Mouse (Mus musculus) ES-Bruce4 (cell line): ENCODE measurements around the gene Lyrm1. TPM values are rescaled to one million over a fixed set of nuclear protein-coding genes. Genes with fewer than 3 reads are reported as not detected.

Experiments used
- H3K27ac ChIP-seq: 2 replicates; pipeline ENCODE4 v1.5.1; 2012; ENCODE audit warnings: low read length, inconsistent platforms; ENCODE audit not compliant: insufficient read depth
- H3K27me3 ChIP-seq: 2 replicates; pipeline ENCODE4 v1.6.1; 2012; ENCODE audit warnings: mild to moderate bottlenecking, low read length, inconsistent platforms; ENCODE audit not compliant: control insufficient read depth, poor library complexity, insufficient read depth, severe bottlenecking
- H3K36me3 ChIP-seq: 2 replicates; pipeline ENCODE4 v1.6.1; 2012; ENCODE audit warnings: inconsistent platforms, mild to moderate bottlenecking, low read length, moderate library complexity; ENCODE audit not compliant: control insufficient read depth, poor library complexity, insufficient read depth, severe bottlenecking
- H3K4me1 ChIP-seq: one replicate; pipeline ENCODE4 v1.8.1; 2011; ENCODE audit warnings: low read length; ENCODE audit not compliant: control insufficient read depth, insufficient read depth
- H3K4me3 ChIP-seq: 2 replicates; pipeline ENCODE4 v1.5.1; 2011; ENCODE audit warnings: low read depth, mild to moderate bottlenecking, low read length
- H3K9ac ChIP-seq: 2 replicates; pipeline ENCODE4 v1.6.1; 2012; ENCODE audit warnings: low read depth, mild to moderate bottlenecking, inconsistent platforms; ENCODE audit not compliant: poor library complexity, severe bottlenecking
- H3K9me3 ChIP-seq: replicated peaks from 2 replicates; pipeline ENCODE4 v1.6.1; 2012; ENCODE audit warnings: mild to moderate bottlenecking, low read length, inconsistent platforms; ENCODE audit not compliant: control insufficient read depth, poor library complexity, insufficient read depth, severe bottlenecking
- CTCF ChIP-seq: IDR thresholded peaks from one replicate; pipeline ENCODE4 v1.8.1; 2011; ENCODE audit warnings: low read depth, low read length
- EP300 ChIP-seq: IDR thresholded peaks from 2 replicates; pipeline ENCODE4 v1.6.1; 2011; ENCODE audit warnings: low read depth, low read length; ENCODE audit not compliant: insufficient read depth
- POLR2A ChIP-seq: IDR thresholded peaks from one replicate; pipeline ENCODE4 v1.8.1; 2011; ENCODE audit warnings: low read length; ENCODE audit not compliant: insufficient read depth
- polyA plus RNA-seq: library from polyadenylated mRNA; stranded (reverse); fragments of >200 nt; gene quantifications from 2 replicates; pipeline ENCODE4 v1.2.4, GENCODE M21; 2011; ENCODE audit warnings: low read depth; ENCODE audit not compliant: missing spikeins, insufficient read depth, insufficient read length

Gene Lyrm1
- polyA plus RNA-seq, 1 experiment: 7.2 TPM

DNA sequence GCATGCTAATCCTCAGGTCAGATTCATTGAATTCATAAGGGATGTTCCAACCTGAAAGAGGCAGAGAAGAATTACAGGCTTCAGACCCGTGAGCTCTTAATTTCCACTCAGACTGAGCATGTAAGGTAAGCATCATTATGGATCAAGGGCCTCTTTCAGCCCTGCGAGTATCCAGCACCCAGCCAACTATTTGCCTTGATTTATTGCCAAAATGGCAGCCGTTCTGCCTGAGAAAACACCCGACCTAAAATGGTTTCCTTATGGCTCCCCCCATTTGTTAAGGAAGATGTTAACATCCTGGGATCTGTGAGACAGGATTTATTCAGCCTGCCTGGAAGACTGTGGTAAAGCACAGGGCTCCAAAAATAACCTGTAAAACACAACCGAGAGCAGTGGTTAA is 41.4 kb downstream of the Lyrm1 start:
- TF ChIP-seq EP300 (no peak), CTCF (no peak), POLR2A (no peak)
- no peaks in the 10 kb centered on the region for H3K27me3 ChIP-seq
- H3K9ac ChIP-seq: no peak overlapping the region
- H3K9me3 ChIP-seq: no peaks in the 10 kb centered on the region
- no peaks in the 10 kb centered on the region for H3K36me3 ChIP-seq
- no peak overlapping the region for H3K4me3 ChIP-seq
- no peak overlapping the region for H3K27ac ChIP-seq
- H3K4me1 ChIP-seq: no peaks in the 10 kb centered on the region

DNA sequence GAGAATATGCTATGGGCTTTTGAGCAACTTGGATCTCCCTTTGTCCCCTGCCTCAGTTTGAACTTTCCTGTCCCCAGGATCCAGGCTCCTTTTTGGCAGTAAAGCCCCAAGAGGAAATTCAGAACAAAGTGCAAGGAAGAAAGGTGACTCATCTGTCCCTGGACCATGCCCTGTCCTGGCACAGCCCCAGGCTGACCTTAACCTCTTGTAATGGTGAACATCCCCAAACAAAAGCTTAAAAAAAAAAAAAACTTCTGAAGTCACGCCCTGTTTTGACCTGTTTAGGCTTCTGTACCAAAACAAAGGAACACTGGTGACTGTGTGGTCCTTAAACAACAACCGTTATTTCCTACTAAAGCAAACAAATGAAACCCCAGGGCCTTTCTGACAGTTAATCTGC is 45.9 kb downstream of the Lyrm1 start:
- no peaks in the 10 kb centered on the region for H3K36me3 ChIP-seq
- H3K9ac ChIP-seq: no peak overlapping the region
- H3K27ac ChIP-seq: no peak overlapping the region
- no peaks in the 10 kb centered on the region for H3K9me3 ChIP-seq
- TF ChIP-seq CTCF: no peak
- TF ChIP-seq POLR2A: no peak
- TF ChIP-seq EP300: peak; percentile 60
- H3K4me1 ChIP-seq: no peaks in the 10 kb centered on the region
- no peaks in the 10 kb centered on the region; the same call in 1 of the 2 replicates for H3K27me3 ChIP-seq
- H3K4me3 ChIP-seq: no peak overlapping the region

DNA sequence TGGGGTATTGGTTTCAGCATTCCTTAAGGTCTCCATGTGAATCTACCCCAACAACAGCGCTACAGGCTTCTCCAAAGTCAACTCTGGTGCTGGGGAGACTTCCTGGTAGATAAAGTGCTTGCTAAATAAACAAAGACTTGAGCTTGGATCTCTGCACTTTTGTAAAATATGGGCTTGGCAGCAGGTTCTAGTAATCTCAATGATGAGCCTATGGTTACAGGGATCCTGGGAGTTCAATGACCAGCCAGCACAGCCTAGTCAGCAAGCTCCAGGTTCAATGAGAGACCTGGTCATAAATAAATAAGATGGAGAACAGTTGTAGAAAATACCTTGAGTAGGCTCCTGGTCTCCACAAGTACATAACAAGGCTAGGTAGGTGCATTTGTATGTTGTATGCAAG is 58.4 kb downstream of the Lyrm1 start:
- no peaks in the 10 kb centered on the region for H3K4me1 ChIP-seq
- H3K27ac ChIP-seq: no peak overlapping the region
- H3K36me3 ChIP-seq: no peaks in the 10 kb centered on the region
- no peak overlapping the region for H3K4me3 ChIP-seq
- H3K27me3 ChIP-seq: no peaks in the 10 kb centered on the region
- H3K9ac ChIP-seq: no peak overlapping the region
- no peaks in the 10 kb centered on the region for H3K9me3 ChIP-seq
- TF ChIP-seq EP300 (no peak), POLR2A (no peak), CTCF (no peak)

DNA sequence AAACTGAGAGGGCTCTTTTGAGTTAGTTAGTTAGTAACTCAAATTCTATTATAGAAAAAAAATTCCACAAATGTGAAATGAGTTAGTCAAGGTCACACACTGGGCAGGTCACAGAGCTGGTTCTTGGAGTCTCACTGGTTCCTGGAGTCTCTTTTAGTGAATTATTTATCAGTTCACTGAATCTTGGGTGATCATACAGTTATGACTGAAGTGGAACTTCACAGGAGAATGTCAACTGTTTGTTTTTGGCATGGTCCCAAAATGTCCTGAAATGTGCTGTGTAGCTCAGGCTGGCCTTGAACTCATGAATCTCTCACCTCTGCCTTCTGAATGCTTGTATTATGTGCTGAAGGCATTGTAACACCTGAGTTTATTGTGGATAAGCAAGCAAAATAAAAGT is 61.8 kb downstream of the Lyrm1 start:
- Histone ChIP-seq H3K27ac (no peak overlapping the region), H3K4me1 (no peaks in the 10 kb centered on the region), H3K27me3 (no peaks in the 10 kb centered on the region), H3K36me3 (no peaks in the 10 kb centered on the region), H3K9me3 (no peaks in the 10 kb centered on the region), H3K4me3 (no peak overlapping the region), H3K9ac (no peak overlapping the region)
- TF ChIP-seq CTCF: no peak
- no peak for TF ChIP-seq POLR2A
- no peak for TF ChIP-seq EP300

DNA sequence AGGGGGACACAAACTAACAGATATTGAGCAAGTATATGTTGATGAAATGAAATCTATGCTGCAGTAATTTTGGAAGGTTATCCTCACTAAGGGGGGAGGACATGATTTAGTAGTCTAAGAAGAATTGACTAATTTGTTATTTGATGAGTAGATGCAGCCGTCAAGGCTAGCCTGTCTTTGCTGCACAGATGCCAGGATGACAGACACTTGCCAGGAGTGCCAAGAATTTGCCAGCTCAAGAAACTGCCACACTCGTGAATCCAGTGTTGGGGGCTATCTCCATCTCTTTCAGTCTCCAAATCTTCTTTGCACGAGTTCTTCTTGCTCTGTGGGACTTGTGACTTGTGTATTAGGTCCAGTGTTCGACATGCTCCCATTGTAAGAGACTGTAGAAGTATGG is 63.4 kb downstream of the Lyrm1 start:
- H3K9me3 ChIP-seq: no peaks in the 10 kb centered on the region
- H3K9ac ChIP-seq: no peak overlapping the region
- TF ChIP-seq EP300 (no peak), CTCF (no peak), POLR2A (no peak)
- no peaks in the 10 kb centered on the region for H3K4me1 ChIP-seq
- no peak overlapping the region for H3K4me3 ChIP-seq
- no peaks in the 10 kb centered on the region for H3K36me3 ChIP-seq
- H3K27ac ChIP-seq: no peak overlapping the region
- no peaks in the 10 kb centered on the region for H3K27me3 ChIP-seq

GRCm38 (mm10) chr7:119959491-119959890 is 63.8 kb downstream of the Lyrm1 start:
- Histone ChIP-seq H3K36me3 (no peaks in the 10 kb centered on the region), H3K4me3 (no peak overlapping the region), H3K27ac (no peak overlapping the region), H3K9me3 (no peaks in the 10 kb centered on the region), H3K9ac (no peak overlapping the region), H3K4me1 (no peaks in the 10 kb centered on the region), H3K27me3 (no peaks in the 10 kb centered on the region)
- no peak for TF ChIP-seq EP300
- no peak for TF ChIP-seq CTCF
- TF ChIP-seq POLR2A: no peak
